Mouse (Mus musculus): ENCODE data around the gene Cdc42ep1.

DNA sequence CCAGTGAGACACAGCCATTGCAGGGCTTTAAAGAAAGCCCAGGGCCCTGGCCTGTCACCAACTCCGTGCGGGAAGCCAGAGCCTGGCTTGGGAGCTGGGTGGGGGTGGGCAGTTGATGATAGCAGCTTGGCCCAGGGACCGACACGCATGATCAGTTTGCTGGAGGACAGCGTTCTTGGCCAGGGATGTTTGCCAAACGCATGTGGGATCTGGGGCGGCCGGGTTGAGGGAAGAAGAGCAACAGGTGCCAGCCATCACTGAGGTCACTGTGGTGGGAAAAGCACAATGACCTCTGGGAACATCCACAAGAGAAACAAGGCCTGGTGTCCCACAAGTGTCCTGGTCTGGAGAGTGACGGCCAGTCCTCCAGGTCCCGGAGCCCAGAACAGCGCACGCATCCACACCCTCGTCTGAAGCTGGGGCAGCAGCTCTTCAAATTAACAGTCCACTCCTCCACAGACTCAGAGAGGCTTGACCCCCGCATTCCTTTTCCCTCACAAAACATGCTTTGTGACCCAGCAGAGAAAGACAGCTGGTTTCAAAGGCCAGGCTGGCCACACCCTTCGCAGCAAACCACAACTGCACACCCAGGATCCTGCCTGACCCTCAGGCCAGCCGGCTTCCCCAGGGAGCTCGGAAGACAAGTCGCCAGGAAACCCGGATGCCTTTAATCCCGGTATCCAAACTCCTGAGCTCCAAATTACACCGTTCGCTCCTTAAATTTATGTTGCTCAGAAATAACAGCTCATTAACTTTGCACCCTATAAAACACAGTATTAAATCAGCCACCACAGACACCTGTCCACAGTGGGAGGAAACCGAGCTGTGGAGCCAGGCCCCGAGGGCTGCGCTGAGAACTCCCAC is 46.0 kb upstream of the Cdc42ep1 start:
- TF ChIP-seq CTCF (IDR thresholded peaks at IDR 0.05; ENCODE audit: low read depth, low read length) (no peak), POLR2A (IDR thresholded peaks at IDR 0.05; ENCODE audit: extremely low read depth, insufficient read depth, low read length) (no peak)
